Mouse (Mus musculus) brain, embryonic 14.5 days (tissue): ENCODE results near the gene Hoxb2.

ENCODE experiments used
- CTCF ChIP-seq: fragments of 200-500 bp; IDR thresholded peaks from 2 replicates; pipeline ENCODE4 v1.5.1; 2012; ENCODE audit warnings: inconsistent platforms, mild to moderate bottlenecking, moderate library complexity, borderline replicate concordance; ENCODE audit not compliant: insufficient read depth, insufficient read length; ENCODE audit errors: extremely low read depth
- POLR2A ChIP-seq: fragments of 200-500 bp; IDR thresholded peaks from 2 replicates; pipeline ENCODE4 v1.6.1; 2012; ENCODE audit warnings: mild to moderate bottlenecking, inconsistent platforms, borderline replicate concordance; ENCODE audit not compliant: poor library complexity, insufficient read depth, insufficient read length, severe bottlenecking; ENCODE audit errors: extremely low read depth

GRCm38 (mm10) chr11:96338957-96339855, 11.1 kb upstream of the Hoxb2 start:
- TF ChIP-seq CTCF (no peak), POLR2A (no peak)
